Mouse (Mus musculus): Measurements from ENCODE around the gene Aurkc. TPM values are rescaled to one million over a fixed set of nuclear protein-coding genes. Genes with fewer than 3 reads are reported as not detected.
"Not testable (repeated sequence)": the region's sequence is repeated elsewhere in the genome, so short reads cannot be mapped to it uniquely, and the experiment has no call there.

The Aurkc gene
- not detected in 2 replicates for polyA plus RNA-seq (2015; fragmentation: Nextera tagmentation; extraction: Ambion mirVana)

DNA sequence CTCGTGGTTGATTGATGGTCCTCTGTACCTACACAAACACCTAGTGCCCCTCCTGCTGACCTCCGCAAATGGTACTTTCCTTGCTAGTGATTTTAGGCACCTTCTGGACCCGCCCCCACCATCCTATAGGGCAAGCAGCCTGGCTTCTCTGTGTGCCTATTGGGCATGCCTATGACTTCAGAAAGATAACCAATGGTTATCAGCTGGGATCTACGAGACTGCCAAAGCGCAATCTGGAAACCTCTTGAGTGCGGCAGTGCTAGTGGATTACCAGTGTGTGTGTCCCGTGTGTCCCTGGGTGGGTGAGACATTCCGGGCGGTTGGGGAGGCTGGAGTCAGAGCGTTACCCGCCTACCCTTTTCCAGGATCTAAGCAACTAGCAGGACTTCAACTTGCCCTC, at the start of gene Aurkc:
TSS of gene Aurkc (plus strand) at position 50 of the 400 bp plus-strand sequence.
- H3K9me3 ChIP-seq; H3K27ac ChIP-seq (replicated peaks); ATAC-seq (ENCODE audit: extremely low read depth, insufficient number of reproducible peaks, low FRiP score, low TSS enrichment); H3K4me3 ChIP-seq; H3K36me3 ChIP-seq; H3K4me1 ChIP-seq; H3K27me3 ChIP-seq (replicated peaks); H3K4me2 ChIP-seq; H3K9ac ChIP-seq: not testable (repeated sequence)
- WGBS = 64% methylated on average over 11 of the region's 11 CpGs

DNA sequence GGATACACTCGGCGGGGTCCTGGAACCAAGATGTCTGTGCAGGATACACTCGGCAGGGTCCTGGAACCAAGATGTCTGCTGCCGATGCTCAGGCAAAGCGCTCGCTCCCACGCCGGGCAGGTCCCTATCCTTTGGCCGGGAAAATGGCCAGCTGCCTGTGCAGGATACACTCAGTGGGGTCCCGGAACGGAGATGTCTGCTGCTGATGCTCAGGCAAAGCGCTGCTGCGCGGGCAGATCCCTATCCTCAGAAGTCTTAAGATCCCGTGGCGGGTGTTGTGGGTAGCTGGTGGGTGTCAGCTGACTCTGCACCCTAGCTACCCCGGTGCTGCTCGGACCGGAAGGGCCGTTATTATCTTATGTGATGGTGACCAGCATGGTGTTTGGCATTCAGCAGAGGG, 47.0 kb upstream of the Aurkc start:
- H3K9ac ChIP-seq; H3K27ac ChIP-seq (replicated peaks); H3K36me3 ChIP-seq; H3K4me1 ChIP-seq; H3K4me3 ChIP-seq; H3K4me2 ChIP-seq; H3K9me3 ChIP-seq; H3K27me3 ChIP-seq (replicated peaks); ATAC-seq (ENCODE audit: extremely low read depth, insufficient number of reproducible peaks, low FRiP score, low TSS enrichment): not testable (repeated sequence)
- 85% methylated on average over 18 of the region's 20 CpGs for WGBS

- H3K27ac ChIP-seq (replicated peaks) = no peak overlapping the region
- no peak overlapping the region for H3K4me2 ChIP-seq
- 69% methylated on average over 4 of the region's 4 CpGs for WGBS
- no peaks in the 10 kb centered on the region for H3K9me3 ChIP-seq
- H3K36me3 ChIP-seq = no peaks in the 10 kb centered on the region
- no peak overlapping the region for H3K9ac ChIP-seq
- ATAC-seq (ENCODE audit: extremely low read depth, insufficient number of reproducible peaks, low FRiP score, low TSS enrichment) = no peak
- no peaks in the 10 kb centered on the region for H3K4me1 ChIP-seq
- no peak overlapping the region for H3K4me3 ChIP-seq
- H3K27me3 ChIP-seq (replicated peaks) = no peaks in the 10 kb centered on the region
Measured at GRCm38 (mm10) chr7:6956576-6956975, 38.5 kb upstream of the Aurkc start.

- Histone ChIP-seq H3K9me3 (no peaks in the 10 kb centered on the region), H3K27ac (replicated peaks) (no peak overlapping the region), H3K27me3 (replicated peaks) (no peaks in the 10 kb centered on the region), H3K9ac (no peak overlapping the region), H3K36me3 (no peaks in the 10 kb centered on the region), H3K4me1 (no peaks in the 10 kb centered on the region), H3K4me3 (no peak overlapping the region), H3K4me2 (no peak overlapping the region)
- 80% methylated on average over 1 of the region's 1 CpGs for WGBS
- ATAC-seq (ENCODE audit: extremely low read depth, insufficient number of reproducible peaks, low FRiP score, low TSS enrichment) = no peak
Measured at GRCm38 (mm10) chr7:6958574-6958973, 36.5 kb upstream of the Aurkc start.

DNA sequence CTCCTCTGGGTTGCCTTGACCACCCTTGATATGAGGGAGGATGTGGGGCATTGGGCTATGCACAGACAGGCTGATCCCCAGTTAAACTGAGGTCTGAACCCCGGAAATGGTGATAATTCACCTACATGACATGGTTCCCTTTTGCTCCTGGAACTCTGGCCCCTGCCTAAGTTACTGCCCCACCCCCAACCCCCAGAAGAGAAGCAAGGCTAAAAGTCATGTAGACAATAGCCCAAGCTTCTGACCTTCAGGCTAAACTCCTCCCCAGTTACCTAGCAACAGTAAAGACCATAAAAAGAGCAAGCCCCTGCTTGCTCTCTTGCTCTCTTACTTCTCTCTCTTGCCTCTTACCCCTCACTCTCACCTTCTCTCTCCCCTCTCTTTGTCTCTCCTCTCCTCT, 21.5 kb upstream of the Aurkc start:
- no peaks in the 10 kb centered on the region for H3K36me3 ChIP-seq
- H3K27ac ChIP-seq (replicated peaks) = no peak overlapping the region
- no peak overlapping the region for H3K9ac ChIP-seq
- H3K4me1 ChIP-seq = no peaks in the 10 kb centered on the region
- no peak overlapping the region for H3K4me3 ChIP-seq
- H3K9me3 ChIP-seq = no peaks in the 10 kb centered on the region
- H3K4me2 ChIP-seq = no peak overlapping the region
- no peak for ATAC-seq (ENCODE audit: extremely low read depth, insufficient number of reproducible peaks, low FRiP score, low TSS enrichment)
- 78% methylated on average over 1 of the region's 1 CpGs for WGBS
- no peaks in the 10 kb centered on the region for H3K27me3 ChIP-seq (replicated peaks)

DNA sequence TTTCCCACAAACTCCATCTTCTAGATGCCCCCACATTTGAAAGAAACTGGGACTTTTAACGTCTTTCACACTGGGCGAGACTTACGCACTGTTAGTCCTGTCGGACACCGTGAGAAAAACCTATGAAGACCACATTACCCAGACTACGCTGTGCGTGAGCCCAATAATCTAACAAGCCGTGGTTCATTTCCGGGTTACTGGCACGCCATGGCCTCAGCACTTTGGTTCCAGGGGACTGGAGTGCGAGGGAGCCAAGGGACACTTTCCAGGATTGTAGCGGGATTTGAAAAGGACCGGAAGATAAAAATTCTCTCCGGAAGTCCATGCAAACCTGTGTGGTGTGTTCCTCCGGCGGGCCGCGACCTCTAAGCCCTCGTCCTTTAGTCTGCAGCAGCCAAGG, 18.2 kb upstream of the Aurkc start:
- no peaks in the 10 kb centered on the region for H3K9me3 ChIP-seq
- WGBS = 83% methylated on average over 19 of the region's 19 CpGs
- no peaks in the 10 kb centered on the region for H3K36me3 ChIP-seq
- H3K4me2 ChIP-seq = no peak overlapping the region
- H3K4me1 ChIP-seq = no peaks in the 10 kb centered on the region
- ATAC-seq (ENCODE audit: extremely low read depth, insufficient number of reproducible peaks, low FRiP score, low TSS enrichment) = no peak
- no peak overlapping the region for H3K9ac ChIP-seq
- H3K4me3 ChIP-seq = no peak overlapping the region
- no peaks in the 10 kb centered on the region for H3K27me3 ChIP-seq (replicated peaks)
- H3K27ac ChIP-seq (replicated peaks) = no peak overlapping the region

GRCm38 (mm10) chr7:6998914-6999313, 3.8 kb downstream of the Aurkc start:
- not testable (repeated sequence) for H3K4me3 ChIP-seq
- WGBS = 52% methylated on average over 3 of the region's 3 CpGs

DNA sequence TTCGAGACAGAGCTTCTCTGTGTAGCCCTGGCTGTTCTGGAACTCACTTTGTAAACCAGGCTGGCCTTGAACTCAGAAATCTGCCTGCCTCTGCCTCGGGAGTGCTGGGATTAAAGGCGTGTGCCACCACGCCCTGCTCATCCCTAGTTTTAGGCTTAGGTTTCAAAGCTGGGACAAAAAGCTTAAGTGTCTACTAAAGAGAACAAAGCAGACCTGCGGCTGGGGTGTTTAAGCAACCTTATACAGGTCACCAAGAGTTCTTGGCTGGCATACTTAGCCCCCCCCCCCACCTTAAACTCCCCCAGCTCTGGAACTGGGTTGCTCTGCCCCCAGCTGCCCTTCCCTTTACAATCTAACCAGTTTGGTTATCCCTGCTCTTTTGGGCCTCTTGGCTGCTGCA, 10.3 kb downstream of the Aurkc start:
- not testable (repeated sequence) for H3K4me3 ChIP-seq; H3K27ac ChIP-seq (replicated peaks); H3K36me3 ChIP-seq; H3K4me2 ChIP-seq; H3K9me3 ChIP-seq; H3K4me1 ChIP-seq; H3K27me3 ChIP-seq (replicated peaks); H3K9ac ChIP-seq; ATAC-seq (ENCODE audit: extremely low read depth, insufficient number of reproducible peaks, low FRiP score, low TSS enrichment)
- WGBS = 61% methylated on average over 5 of the region's 5 CpGs

More at GRCm38 (mm10) chr7:6998914-6999313, 3.8 kb downstream of the Aurkc start:
- ATAC-seq (ENCODE audit: extremely low read depth, insufficient number of reproducible peaks, low FRiP score, low TSS enrichment); H3K9me3 ChIP-seq; H3K4me2 ChIP-seq; H3K9ac ChIP-seq; H3K36me3 ChIP-seq; H3K27me3 ChIP-seq (replicated peaks); H3K27ac ChIP-seq (replicated peaks); H3K4me1 ChIP-seq: not testable (repeated sequence)

GRCm38 (mm10) chr7:7027445-7027844, 32.3 kb downstream of the Aurkc start:
- no peaks in the 10 kb centered on the region for H3K4me1 ChIP-seq
- no peak overlapping the region for H3K27ac ChIP-seq (replicated peaks)
- no peak overlapping the region for H3K4me3 ChIP-seq
- H3K36me3 ChIP-seq = no peaks in the 10 kb centered on the region
- no peaks in the 10 kb centered on the region for H3K27me3 ChIP-seq (replicated peaks)
- H3K4me2 ChIP-seq = no peak overlapping the region
- no peak for ATAC-seq (ENCODE audit: extremely low read depth, insufficient number of reproducible peaks, low FRiP score, low TSS enrichment)
- peaks cover 7% of the 10 kb centered on the region for H3K9me3 ChIP-seq
- H3K9ac ChIP-seq = no peak overlapping the region

GRCm38 (mm10) chr7:7049659-7050320, 54.7 kb downstream of the Aurkc start:
- not testable (repeated sequence) for H3K27me3 ChIP-seq (replicated peaks); H3K4me3 ChIP-seq; H3K27ac ChIP-seq (replicated peaks); H3K4me2 ChIP-seq; H3K4me1 ChIP-seq; ATAC-seq (ENCODE audit: extremely low read depth, insufficient number of reproducible peaks, low FRiP score, low TSS enrichment); H3K36me3 ChIP-seq; H3K9ac ChIP-seq
- H3K9me3 ChIP-seq = peaks cover 12% of the 10 kb centered on the region
- WGBS = 56% methylated on average over 7 of the region's 7 CpGs

Measured in heart, embryonic 13.5 days (tissue).